In genomic region chr13:47017259-47017658, GRCm38 (mm10) we compare ENCODE assay signal across 9 mouse cellular contexts. TPM values are rescaled to one million over a fixed set of nuclear protein-coding genes. Genes with fewer than 3 reads are reported as not detected.
DNase-seq lines count a peak whose midpoint lies in the region; ATAC-seq and TF ChIP-seq lines count a peak whose summit lies in the region.
"Had no signal": no experiment of that assay in that cellular context is flagged by ENCODE, and none has a peak within 500 bp of the region (broad histone marks: within the 10 kb centered on the region; RNA-seq: fewer than 3 reads in every experiment).

No protein-coding gene starts in this region.

- no peak overlapping the region for H3K4me2 ChIP-seq in liver, postnatal 0 days (ENCODE audit: low read depth, low read length)
- H3K4me2 ChIP-seq: embryonic facial prominence, embryonic 15.5 days had no signal

- H3K9me3 ChIP-seq in liver, postnatal 0 days (ENCODE audit: low read length) = no peaks in the 10 kb centered on the region
- H3K9me3 ChIP-seq: embryonic facial prominence, embryonic 15.5 days had no signal

- 35% methylated on average over 5 of the region's 5 CpGs for WGBS in liver, postnatal 0 days (ENCODE audit: insufficient replicate concordance)

- H3K4me3 ChIP-seq in liver, postnatal 0 days (ENCODE audit: low read depth, low read length) = no peak overlapping the region
- H3K4me3 ChIP-seq: embryonic facial prominence, embryonic 15.5 days had no signal

- no peaks in the 10 kb centered on the region for H3K36me3 ChIP-seq in liver, postnatal 0 days (replicated peaks; ENCODE audit: insufficient read depth, low read length)
- H3K36me3 ChIP-seq: embryonic facial prominence, embryonic 15.5 days had no signal

- no peak for TF ChIP-seq EP300 in liver, postnatal 0 days (IDR thresholded peaks at IDR 0.05; ENCODE audit: low read depth)

- peaks cover 11% of the 10 kb centered on the region for H3K27me3 ChIP-seq in liver, postnatal 0 days (ENCODE audit: insufficient read depth, low read length)
- H3K27me3 ChIP-seq: embryonic facial prominence, embryonic 15.5 days had no signal

- H3K9ac ChIP-seq in liver, postnatal 0 days (replicated peaks) = no peak overlapping the region
- H3K9ac ChIP-seq: embryonic facial prominence, embryonic 15.5 days had no signal

- ATAC-seq in granulocyte monocyte progenitor cell, adult 5-6 weeks (replicated peaks; ENCODE audit: poor library complexity, severe bottlenecking) = peak; percentile 61
- ATAC-seq in liver, postnatal 0 days = peak; percentile 43; the same call in 1 of the 2 replicates

- H3K27ac ChIP-seq in liver, postnatal 0 days (ENCODE audit: low read depth) = no peak overlapping the region
- H3K27ac ChIP-seq: embryonic facial prominence, embryonic 15.5 days had no signal

- H3K4me1 ChIP-seq in liver, postnatal 0 days (ENCODE audit: insufficient read depth) = peaks cover 11% of the 10 kb centered on the region

- peak; percentile 83 for TF ChIP-seq CTCF in liver, postnatal 0 days (IDR thresholded peaks at IDR 0.05; ENCODE audit: low read depth)

- peak; percentile 45 for DNase-seq in 3T3-L1 (ENCODE audit: low read depth, low spot score)
- DNase-seq in MN1 (ENCODE audit: low spot score) = peak; percentile 28
- DNase-seq in cerebellum, postnatal 36 days = peak; percentile 58 to 59
- peak; percentile 61 to 76 for DNase-seq in kidney, postnatal 36 days
- DNase-seq in liver, postnatal 0 days = peak; percentile 27
- DNase-seq in right cerebral cortex, adult 18-20 months = peak; percentile 49
- no peak for DNase-seq in spleen, adult 12 weeks (ENCODE audit: low spot score)

RNA-seq across cellular contexts. Expression of gene Nhlrc1, which starts 2.6 kb away (rescaled TPM):
- total RNA-seq in granulocyte monocyte progenitor cell, adult 5-6 weeks (2014; fragmentation: Nextera tagmentation) = 1.6 and 1.7 TPM in 2 replicates
- 2.1 and 4.3 TPM in 2 replicates for total RNA-seq in granulocyte monocyte progenitor cell, adult 5-6 weeks (2017)
- 0.95 TPM in 2 replicates for polyA plus RNA-seq in liver, postnatal 0 days (2015; fragmentation: Nextera tagmentation; extraction: Ambion mirVana)

RNA-seq across cellular contexts. Expression of gene Kdm1b, which starts 26.0 kb away (rescaled TPM):
- total RNA-seq in granulocyte monocyte progenitor cell, adult 5-6 weeks (2014; fragmentation: Nextera tagmentation) = 7.3 and 11.2 TPM in 2 replicates
- 8.2 and 11.4 TPM in 2 replicates for total RNA-seq in granulocyte monocyte progenitor cell, adult 5-6 weeks (2017)
- polyA plus RNA-seq in liver, postnatal 0 days (2015; fragmentation: Nextera tagmentation; extraction: Ambion mirVana) = 4.0 and 4.6 TPM in 2 replicates

RNA-seq across cellular contexts. Expression of gene Tpmt, which starts 27.3 kb away (rescaled TPM):
- 1.5 and 9.1 TPM in 2 replicates for total RNA-seq in granulocyte monocyte progenitor cell, adult 5-6 weeks (2014; fragmentation: Nextera tagmentation)
- 2.3 and 9.8 TPM in 2 replicates for total RNA-seq in granulocyte monocyte progenitor cell, adult 5-6 weeks (2017)
- 26.7 and 28.4 TPM in 2 replicates for polyA plus RNA-seq in liver, postnatal 0 days (2015; fragmentation: Nextera tagmentation; extraction: Ambion mirVana)
